Mouse (Mus musculus): ENCODE data around the gene Tec. TPM values are rescaled to one million over a fixed set of nuclear protein-coding genes. Genes with fewer than 3 reads are reported as not detected.

The Tec gene
- polyA plus RNA-seq, 1 experiment from 2014 or later: 5.2 TPM

- Histone ChIP-seq H3K4me2 (replicated peaks; ENCODE audit: low read depth, low read length) (no peak overlapping the region), H3K4me1 (ENCODE audit: control insufficient read depth, insufficient read depth, low read length) (no peaks in the 10 kb centered on the region), H3K27me3 (ENCODE audit: control insufficient read depth, insufficient read depth, low read length) (no peaks in the 10 kb centered on the region), H3K9ac (replicated peaks; ENCODE audit: low read depth, low read length) (no peak overlapping the region), H3K9me3 (ENCODE audit: control insufficient read depth, low read depth, low read length) (no peaks in the 10 kb centered on the region), H3K4me3 (ENCODE audit: low read depth, low read length) (no peak overlapping the region), H3K27ac (ENCODE audit: low read length) (no peak overlapping the region), H3K36me3 (ENCODE audit: control insufficient read depth, insufficient read depth, low read length) (no peaks in the 10 kb centered on the region)
- 81% methylated on average over 5 of the region's 5 CpGs for WGBS
- no peak for ATAC-seq (ENCODE audit: insufficient number of reproducible peaks, insufficient read depth, low FRiP score, low read depth)
Measured at GRCm38 (mm10) chr5:72750226-72750625, 118.1 kb downstream of the Tec start.

DNA sequence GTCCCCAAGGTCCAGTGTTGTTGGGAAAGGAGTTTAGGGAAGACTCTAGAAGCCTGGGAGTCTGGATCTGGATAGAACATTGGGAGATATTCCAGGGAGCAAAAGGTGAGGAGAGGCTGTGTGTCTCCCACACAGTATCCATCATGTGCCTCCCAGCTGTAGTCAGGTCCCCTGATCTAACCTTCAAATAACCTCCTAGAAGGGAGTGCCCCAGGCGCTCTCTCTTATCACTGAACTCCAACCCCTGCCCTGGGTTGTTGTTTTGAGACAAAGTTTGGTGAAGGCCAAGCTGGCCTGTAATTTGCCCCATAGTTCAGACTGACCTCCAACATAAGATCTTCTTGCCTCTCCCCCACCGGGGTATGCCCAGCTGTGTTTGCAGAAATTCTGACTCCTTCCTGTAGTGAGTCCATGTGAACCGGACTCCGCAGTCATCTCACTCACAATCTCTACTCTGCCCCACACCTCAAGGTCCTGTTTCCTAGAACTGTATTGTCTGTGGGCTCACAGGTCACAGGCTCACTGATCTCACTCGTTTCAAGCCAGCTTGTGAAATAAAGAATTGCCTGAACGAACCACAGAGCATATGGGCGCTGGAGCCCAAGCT, 119.5 kb downstream of the Tec start:
- Histone ChIP-seq H3K27me3 (ENCODE audit: control insufficient read depth, insufficient read depth, low read length) (no peaks in the 10 kb centered on the region), H3K9me3 (ENCODE audit: control insufficient read depth, low read depth, low read length) (no peaks in the 10 kb centered on the region), H3K36me3 (ENCODE audit: control insufficient read depth, insufficient read depth, low read length) (no peaks in the 10 kb centered on the region), H3K9ac (replicated peaks; ENCODE audit: low read depth, low read length) (no peak overlapping the region), H3K27ac (ENCODE audit: low read length) (no peak overlapping the region), H3K4me2 (replicated peaks; ENCODE audit: low read depth, low read length) (no peak overlapping the region), H3K4me1 (ENCODE audit: control insufficient read depth, insufficient read depth, low read length) (no peaks in the 10 kb centered on the region), H3K4me3 (ENCODE audit: low read depth, low read length) (no peak overlapping the region)
- no peak for ATAC-seq (ENCODE audit: insufficient number of reproducible peaks, insufficient read depth, low FRiP score, low read depth)
- WGBS: 58% methylated on average over 7 of the region's 7 CpGs

GRCm38 (mm10) chr5:72747384-72747783, 120.9 kb downstream of the Tec start:
- 77% methylated on average over 4 of the region's 4 CpGs for WGBS
- ATAC-seq (ENCODE audit: insufficient number of reproducible peaks, insufficient read depth, low FRiP score, low read depth): no peak
- no peaks in the 10 kb centered on the region for H3K9me3 ChIP-seq (ENCODE audit: control insufficient read depth, low read depth, low read length)
- H3K4me3 ChIP-seq (ENCODE audit: low read depth, low read length): no peak overlapping the region
- H3K9ac ChIP-seq (replicated peaks; ENCODE audit: low read depth, low read length): no peak overlapping the region
- H3K27ac ChIP-seq (ENCODE audit: low read length): no peak overlapping the region
- no peak overlapping the region for H3K4me2 ChIP-seq (replicated peaks; ENCODE audit: low read depth, low read length)
- no peaks in the 10 kb centered on the region for H3K36me3 ChIP-seq (ENCODE audit: control insufficient read depth, insufficient read depth, low read length)
- no peaks in the 10 kb centered on the region for H3K27me3 ChIP-seq (ENCODE audit: control insufficient read depth, insufficient read depth, low read length)
- no peaks in the 10 kb centered on the region for H3K4me1 ChIP-seq (ENCODE audit: control insufficient read depth, insufficient read depth, low read length)

- H3K9me3 ChIP-seq (ENCODE audit: control insufficient read depth, low read depth, low read length): no peaks in the 10 kb centered on the region
- no peaks in the 10 kb centered on the region for H3K4me1 ChIP-seq (ENCODE audit: control insufficient read depth, insufficient read depth, low read length)
- no peak for ATAC-seq (ENCODE audit: insufficient number of reproducible peaks, insufficient read depth, low FRiP score, low read depth)
- 56% methylated on average over 4 of the region's 4 CpGs for WGBS
- H3K9ac ChIP-seq (replicated peaks; ENCODE audit: low read depth, low read length): no peak overlapping the region
- no peak overlapping the region for H3K4me3 ChIP-seq (ENCODE audit: low read depth, low read length)
- no peaks in the 10 kb centered on the region for H3K36me3 ChIP-seq (ENCODE audit: control insufficient read depth, insufficient read depth, low read length)
- H3K4me2 ChIP-seq (replicated peaks; ENCODE audit: low read depth, low read length): no peak overlapping the region
- H3K27me3 ChIP-seq (ENCODE audit: control insufficient read depth, insufficient read depth, low read length): no peaks in the 10 kb centered on the region
- no peak overlapping the region for H3K27ac ChIP-seq (ENCODE audit: low read length)
Measured at GRCm38 (mm10) chr5:72746461-72746860, 121.8 kb downstream of the Tec start.

GRCm38 (mm10) chr5:72743103-72743502, 125.2 kb downstream of the Tec start:
- Histone ChIP-seq H3K36me3 (ENCODE audit: control insufficient read depth, insufficient read depth, low read length) (no peaks in the 10 kb centered on the region), H3K4me3 (ENCODE audit: low read depth, low read length) (no peak overlapping the region), H3K4me1 (ENCODE audit: control insufficient read depth, insufficient read depth, low read length) (no peaks in the 10 kb centered on the region), H3K27me3 (ENCODE audit: control insufficient read depth, insufficient read depth, low read length) (no peaks in the 10 kb centered on the region), H3K9ac (replicated peaks; ENCODE audit: low read depth, low read length) (no peak overlapping the region), H3K9me3 (ENCODE audit: control insufficient read depth, low read depth, low read length) (no peaks in the 10 kb centered on the region), H3K27ac (ENCODE audit: low read length) (no peak overlapping the region), H3K4me2 (replicated peaks; ENCODE audit: low read depth, low read length) (no peak overlapping the region)
- ATAC-seq (ENCODE audit: insufficient number of reproducible peaks, insufficient read depth, low FRiP score, low read depth): no peak
- WGBS: 87% methylated on average over 6 of the region's 6 CpGs

GRCm38 (mm10) chr5:72736868-72737267, 131.4 kb downstream of the Tec start:
- Histone ChIP-seq H3K27me3 (ENCODE audit: control insufficient read depth, insufficient read depth, low read length) (no peaks in the 10 kb centered on the region), H3K4me2 (replicated peaks; ENCODE audit: low read depth, low read length) (no peak overlapping the region), H3K4me3 (ENCODE audit: low read depth, low read length) (no peak overlapping the region), H3K4me1 (ENCODE audit: control insufficient read depth, insufficient read depth, low read length) (no peaks in the 10 kb centered on the region), H3K9ac (replicated peaks; ENCODE audit: low read depth, low read length) (no peak overlapping the region), H3K27ac (ENCODE audit: low read length) (no peak overlapping the region), H3K36me3 (ENCODE audit: control insufficient read depth, insufficient read depth, low read length) (no peaks in the 10 kb centered on the region), H3K9me3 (ENCODE audit: control insufficient read depth, low read depth, low read length) (no peaks in the 10 kb centered on the region)
- 48% methylated on average over 7 of the region's 7 CpGs for WGBS
- peak; percentile 49; the same call in 1 of the 2 replicates for ATAC-seq (ENCODE audit: insufficient number of reproducible peaks, insufficient read depth, low FRiP score, low read depth)

DNA sequence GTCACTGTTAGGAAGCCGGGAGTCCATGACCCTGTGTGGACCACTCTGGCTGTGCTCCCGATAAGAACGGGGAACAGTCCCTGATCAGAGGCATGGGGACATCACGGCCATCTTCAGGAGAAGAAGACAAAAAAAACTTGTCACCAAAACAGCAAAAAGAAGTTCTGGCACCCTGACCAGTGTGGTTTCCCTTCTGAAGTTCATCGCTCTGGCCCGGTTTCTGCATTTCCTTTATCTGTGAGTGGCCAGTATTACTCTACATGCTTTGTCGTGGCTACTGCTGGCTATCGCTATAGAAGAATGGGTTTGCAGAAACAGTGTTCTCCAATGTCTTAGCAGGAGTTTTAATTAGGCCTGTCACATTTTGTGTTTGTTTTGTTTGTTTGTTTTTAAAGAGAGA, 131.8 kb downstream of the Tec start:
- Histone ChIP-seq H3K4me1 (ENCODE audit: control insufficient read depth, insufficient read depth, low read length) (no peaks in the 10 kb centered on the region), H3K4me3 (ENCODE audit: low read depth, low read length) (no peak overlapping the region), H3K27ac (ENCODE audit: low read length) (no peak overlapping the region), H3K27me3 (ENCODE audit: control insufficient read depth, insufficient read depth, low read length) (no peaks in the 10 kb centered on the region), H3K4me2 (replicated peaks; ENCODE audit: low read depth, low read length) (no peak overlapping the region), H3K9me3 (ENCODE audit: control insufficient read depth, low read depth, low read length) (no peaks in the 10 kb centered on the region), H3K9ac (replicated peaks; ENCODE audit: low read depth, low read length) (no peak overlapping the region), H3K36me3 (ENCODE audit: control insufficient read depth, insufficient read depth, low read length) (no peaks in the 10 kb centered on the region)
- 64% methylated on average over 8 of the region's 8 CpGs for WGBS
- no peak for ATAC-seq (ENCODE audit: insufficient number of reproducible peaks, insufficient read depth, low FRiP score, low read depth)

DNA sequence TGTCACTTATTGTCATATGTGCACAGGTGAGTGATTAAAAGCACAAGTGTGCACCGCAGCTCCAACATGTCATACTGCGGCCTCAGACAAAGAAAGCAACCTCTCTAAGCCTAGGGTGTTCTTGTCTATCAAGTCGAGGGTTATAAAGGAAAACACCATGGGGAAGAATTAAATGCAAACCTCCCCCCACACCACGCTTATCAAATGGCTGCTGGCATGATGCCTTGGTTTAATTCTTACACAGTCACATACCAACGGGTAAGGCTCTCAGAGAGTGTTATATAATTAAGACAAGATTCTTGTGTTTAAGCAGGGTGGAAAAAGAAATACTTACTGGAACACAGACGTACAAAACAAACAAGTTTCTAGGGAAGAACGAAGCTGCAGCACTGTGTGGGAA, 132.5 kb downstream of the Tec start:
- no peak overlapping the region for H3K27ac ChIP-seq (ENCODE audit: low read length)
- no peak overlapping the region for H3K4me2 ChIP-seq (replicated peaks; ENCODE audit: low read depth, low read length)
- H3K36me3 ChIP-seq (ENCODE audit: control insufficient read depth, insufficient read depth, low read length): no peaks in the 10 kb centered on the region
- no peaks in the 10 kb centered on the region for H3K9me3 ChIP-seq (ENCODE audit: control insufficient read depth, low read depth, low read length)
- no peak for ATAC-seq (ENCODE audit: insufficient number of reproducible peaks, insufficient read depth, low FRiP score, low read depth)
- WGBS: 64% methylated on average over 7 of the region's 7 CpGs
- H3K9ac ChIP-seq (replicated peaks; ENCODE audit: low read depth, low read length): no peak overlapping the region
- no peak overlapping the region for H3K4me3 ChIP-seq (ENCODE audit: low read depth, low read length)
- H3K27me3 ChIP-seq (ENCODE audit: control insufficient read depth, insufficient read depth, low read length): no peaks in the 10 kb centered on the region
- no peaks in the 10 kb centered on the region for H3K4me1 ChIP-seq (ENCODE audit: control insufficient read depth, insufficient read depth, low read length)

DNA sequence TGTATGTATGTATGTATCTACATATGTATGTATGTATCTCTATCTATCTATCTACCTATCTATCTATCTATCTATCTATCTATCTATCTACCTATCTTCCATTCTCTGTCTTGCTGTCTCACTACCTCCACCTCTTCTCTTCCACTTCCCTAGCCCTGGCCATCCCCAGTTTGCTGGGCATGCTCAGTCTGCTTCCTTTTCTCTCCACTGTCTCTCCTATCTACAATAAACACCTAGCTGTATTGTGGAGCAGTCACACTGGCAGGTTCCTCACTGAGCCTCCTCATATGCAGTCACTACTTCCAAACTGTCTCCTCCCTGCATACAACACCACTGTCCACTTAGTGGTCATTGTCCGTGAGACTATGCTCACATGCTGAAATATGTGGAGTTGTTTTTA, 135.4 kb downstream of the Tec start:
- no peaks in the 10 kb centered on the region for H3K4me1 ChIP-seq (ENCODE audit: control insufficient read depth, insufficient read depth, low read length)
- H3K36me3 ChIP-seq (ENCODE audit: control insufficient read depth, insufficient read depth, low read length): no peaks in the 10 kb centered on the region
- no peak overlapping the region for H3K27ac ChIP-seq (ENCODE audit: low read length)
- no peak overlapping the region for H3K4me3 ChIP-seq (ENCODE audit: low read depth, low read length)
- 84% methylated on average over 1 of the region's 1 CpGs for WGBS
- H3K27me3 ChIP-seq (ENCODE audit: control insufficient read depth, insufficient read depth, low read length): no peaks in the 10 kb centered on the region
- ATAC-seq (ENCODE audit: insufficient number of reproducible peaks, insufficient read depth, low FRiP score, low read depth): no peak
- no peak overlapping the region for H3K4me2 ChIP-seq (replicated peaks; ENCODE audit: low read depth, low read length)
- H3K9ac ChIP-seq (replicated peaks; ENCODE audit: low read depth, low read length): no peak overlapping the region
- no peaks in the 10 kb centered on the region for H3K9me3 ChIP-seq (ENCODE audit: control insufficient read depth, low read depth, low read length)

All from stomach, embryonic 14.5 days (tissue).